Mouse (Mus musculus): ENCODE results near the gene Zfp593. TPM values are rescaled to one million over a fixed set of nuclear protein-coding genes. Genes with fewer than 3 reads are reported as not detected.

The Zfp593 gene
- polyA plus RNA-seq, 1 experiment from 2014 or later: 4.0 TPM

- Histone ChIP-seq H3K4me2 (ENCODE audit: low read depth, low read length) (peak overlapping the region; percentile 25), H3K27me3 (ENCODE audit: control insufficient read depth, insufficient read depth, low read depth, low read length) (peaks cover 8% of the 10 kb centered on the region), H3K4me1 (ENCODE audit: control insufficient read depth, low read depth, low read length) (peaks cover 5% of the 10 kb centered on the region), H3K9me3 (replicated peaks; ENCODE audit: control insufficient read depth, low read length) (no peaks in the 10 kb centered on the region), H3K9ac (ENCODE audit: low read depth, low read length) (no peak overlapping the region), H3K4me3 (ENCODE audit: low read depth, low read length) (0 out of 2 replicates have a peak overlapping the region, but pooled peaks have one; percentile 15), H3K27ac (ENCODE audit: low read length) (no peak overlapping the region), H3K36me3 (ENCODE audit: control insufficient read depth, insufficient read depth) (no peaks in the 10 kb centered on the region)
- ATAC-seq (ENCODE audit: low read depth): no peak
- 8% methylated on average over 10 of the region's 10 CpGs for WGBS (ENCODE audit: insufficient replicate concordance)
Measured at GRCm38 (mm10) chr4:134238686-134239085, 6.7 kb downstream of the Zfp593 start.

- Histone ChIP-seq H3K9ac (ENCODE audit: low read depth, low read length) (no peak within 1 kb of the TSS), H3K4me2 (ENCODE audit: low read depth, low read length) (peak within 1 kb of the TSS; percentile 25), H3K9me3 (replicated peaks; ENCODE audit: control insufficient read depth, low read length) (no peaks in the 10 kb centered on the region), H3K27ac (ENCODE audit: low read length) (no peak within 1 kb of the TSS), H3K4me1 (ENCODE audit: control insufficient read depth, low read depth, low read length) (peaks cover 5% of the 10 kb centered on the region), H3K4me3 (ENCODE audit: low read depth, low read length) (0 out of 2 replicates have a peak within 1 kb of the TSS, but pooled peaks have one; percentile 15), H3K27me3 (ENCODE audit: control insufficient read depth, insufficient read depth, low read depth, low read length) (peaks cover 8% of the 10 kb centered on the region), H3K36me3 (ENCODE audit: control insufficient read depth, insufficient read depth) (no peaks in the 10 kb centered on the region)
- WGBS (ENCODE audit: insufficient replicate concordance): 8% methylated on average over 18 of the region's 18 CpGs
- ATAC-seq (ENCODE audit: low read depth): no peak
Measured at GRCm38 (mm10) chr4:134238279-134238651, 7.1 kb downstream of the Zfp593 start, which contains the start of gene Cnksr1. Cnksr1 (minus strand) TSS chr4:134238399.

- WGBS (ENCODE audit: insufficient replicate concordance): 24% methylated on average over 19 of the region's 19 CpGs
- no peak for ATAC-seq (ENCODE audit: low read depth)
- H3K4me1 ChIP-seq (ENCODE audit: control insufficient read depth, low read depth, low read length): peaks cover 5% of the 10 kb centered on the region
- H3K4me2 ChIP-seq (ENCODE audit: low read depth, low read length): 0 out of 2 replicates have a peak overlapping the region, but pooled peaks have one; percentile 25
- H3K27ac ChIP-seq (ENCODE audit: low read length): no peak overlapping the region
- no peaks in the 10 kb centered on the region for H3K36me3 ChIP-seq (ENCODE audit: control insufficient read depth, insufficient read depth)
- H3K4me3 ChIP-seq (ENCODE audit: low read depth, low read length): no peak overlapping the region
- peaks cover 8% of the 10 kb centered on the region for H3K27me3 ChIP-seq (ENCODE audit: control insufficient read depth, insufficient read depth, low read depth, low read length)
- no peaks in the 10 kb centered on the region for H3K9me3 ChIP-seq (replicated peaks; ENCODE audit: control insufficient read depth, low read length)
- no peak overlapping the region for H3K9ac ChIP-seq (ENCODE audit: low read depth, low read length)
Measured at GRCm38 (mm10) chr4:134237582-134238278, 7.7 kb downstream of the Zfp593 start.

GRCm38 (mm10) chr4:134234876-134235275 lies 10.5 kb downstream of the Zfp593 start:
- Histone ChIP-seq H3K27me3 (ENCODE audit: control insufficient read depth, insufficient read depth, low read depth, low read length) (peaks cover 8% of the 10 kb centered on the region), H3K4me2 (ENCODE audit: low read depth, low read length) (no peak overlapping the region), H3K9me3 (replicated peaks; ENCODE audit: control insufficient read depth, low read length) (no peaks in the 10 kb centered on the region), H3K4me1 (ENCODE audit: control insufficient read depth, low read depth, low read length) (peaks cover 5% of the 10 kb centered on the region), H3K9ac (ENCODE audit: low read depth, low read length) (no peak overlapping the region), H3K4me3 (ENCODE audit: low read depth, low read length) (no peak overlapping the region), H3K27ac (ENCODE audit: low read length) (no peak overlapping the region), H3K36me3 (ENCODE audit: control insufficient read depth, insufficient read depth) (no peaks in the 10 kb centered on the region)
- WGBS (ENCODE audit: insufficient replicate concordance): 51% methylated on average over 5 of the region's 5 CpGs
- no peak for ATAC-seq (ENCODE audit: low read depth)

GRCm38 (mm10) chr4:134230431-134230830 lies 15.0 kb downstream of the Zfp593 start:
- no peak for ATAC-seq (ENCODE audit: low read depth)
- Histone ChIP-seq H3K4me2 (ENCODE audit: low read depth, low read length) (no peak overlapping the region), H3K36me3 (ENCODE audit: control insufficient read depth, insufficient read depth) (no peaks in the 10 kb centered on the region), H3K27me3 (ENCODE audit: control insufficient read depth, insufficient read depth, low read depth, low read length) (no peaks in the 10 kb centered on the region), H3K9me3 (replicated peaks; ENCODE audit: control insufficient read depth, low read length) (no peaks in the 10 kb centered on the region), H3K4me3 (ENCODE audit: low read depth, low read length) (no peak overlapping the region), H3K4me1 (ENCODE audit: control insufficient read depth, low read depth, low read length) (no peaks in the 10 kb centered on the region), H3K9ac (ENCODE audit: low read depth, low read length) (no peak overlapping the region), H3K27ac (ENCODE audit: low read length) (no peak overlapping the region)
- 38% methylated on average over 8 of the region's 8 CpGs for WGBS (ENCODE audit: insufficient replicate concordance)

- Histone ChIP-seq H3K4me3 (ENCODE audit: low read depth, low read length) (no peak within 1 kb of the TSS), H3K36me3 (ENCODE audit: control insufficient read depth, insufficient read depth) (no peaks in the 10 kb centered on the region), H3K9ac (ENCODE audit: low read depth, low read length) (no peak within 1 kb of the TSS), H3K27ac (ENCODE audit: low read length) (no peak within 1 kb of the TSS), H3K9me3 (replicated peaks; ENCODE audit: control insufficient read depth, low read length) (no peaks in the 10 kb centered on the region), H3K4me1 (ENCODE audit: control insufficient read depth, low read depth, low read length) (no peaks in the 10 kb centered on the region), H3K4me2 (ENCODE audit: low read depth, low read length) (no peak within 1 kb of the TSS), H3K27me3 (ENCODE audit: control insufficient read depth, insufficient read depth, low read depth, low read length) (no peaks in the 10 kb centered on the region)
- WGBS (ENCODE audit: insufficient replicate concordance): 63% methylated on average over 8 of the region's 8 CpGs
- no peak for ATAC-seq (ENCODE audit: low read depth)
Measured at GRCm38 (mm10) chr4:134227194-134227593, 18.2 kb downstream of the Zfp593 start, which contains the start of gene Catsper4. Catsper4 (minus strand) TSS chr4:134227383.

- no peak for ATAC-seq (ENCODE audit: low read depth)
- Histone ChIP-seq H3K9me3 (replicated peaks; ENCODE audit: control insufficient read depth, low read length) (no peaks in the 10 kb centered on the region), H3K4me3 (ENCODE audit: low read depth, low read length) (no peak overlapping the region), H3K36me3 (ENCODE audit: control insufficient read depth, insufficient read depth) (no peaks in the 10 kb centered on the region), H3K27ac (ENCODE audit: low read length) (no peak overlapping the region), H3K4me2 (ENCODE audit: low read depth, low read length) (no peak overlapping the region), H3K9ac (ENCODE audit: low read depth, low read length) (no peak overlapping the region), H3K27me3 (ENCODE audit: control insufficient read depth, insufficient read depth, low read depth, low read length) (no peaks in the 10 kb centered on the region), H3K4me1 (ENCODE audit: control insufficient read depth, low read depth, low read length) (no peaks in the 10 kb centered on the region)
- 37% methylated on average over 11 of the region's 11 CpGs for WGBS (ENCODE audit: insufficient replicate concordance)
Measured at GRCm38 (mm10) chr4:134222793-134223600, 22.4 kb downstream of the Zfp593 start.

- Histone ChIP-seq H3K27ac (ENCODE audit: low read length) (no peak overlapping the region), H3K27me3 (ENCODE audit: control insufficient read depth, insufficient read depth, low read depth, low read length) (no peaks in the 10 kb centered on the region), H3K36me3 (ENCODE audit: control insufficient read depth, insufficient read depth) (no peaks in the 10 kb centered on the region), H3K4me1 (ENCODE audit: control insufficient read depth, low read depth, low read length) (no peaks in the 10 kb centered on the region), H3K9ac (ENCODE audit: low read depth, low read length) (no peak overlapping the region), H3K9me3 (replicated peaks; ENCODE audit: control insufficient read depth, low read length) (no peaks in the 10 kb centered on the region), H3K4me2 (ENCODE audit: low read depth, low read length) (no peak overlapping the region), H3K4me3 (ENCODE audit: low read depth, low read length) (no peak overlapping the region)
- ATAC-seq (ENCODE audit: low read depth): no peak
- 50% methylated on average over 6 of the region's 6 CpGs for WGBS (ENCODE audit: insufficient replicate concordance)
Measured at GRCm38 (mm10) chr4:134206488-134207053, 38.8 kb downstream of the Zfp593 start.

Measured in liver, embryonic 16.5 days (tissue).